Mouse (Mus musculus) hindbrain, embryonic 15.5 days (tissue): ENCODE data around the gene Gbp8. TPM values are rescaled to one million over a fixed set of nuclear protein-coding genes. Genes with fewer than 3 reads are reported as not detected.
"Not testable (repeated sequence)": the region's sequence is repeated elsewhere in the genome, so short reads cannot be mapped to it uniquely, and the experiment has no call there.

Experiments used
- ATAC-seq: fragments of 200-750 bp; cut with Nextera tagmentation; 2 replicates; pipeline ENCODE4 v1.8.0; 2017; ENCODE audit warnings: low read depth, moderate number of reproducible peaks, moderate TSS enrichment; ENCODE audit not compliant: low FRiP score
- H3K27ac ChIP-seq: fragments of 300-500 bp; sonication (generic); replicated peaks from 2 replicates; pipeline ENCODE4 v1.5.1; 2015; ENCODE audit warnings: mild to moderate bottlenecking, inconsistent platforms
- H3K27me3 ChIP-seq: fragments of 300-500 bp; sonication (generic); 2 replicates; pipeline ENCODE4 v1.6.1; 2015; ENCODE audit warnings: control low read depth, inconsistent platforms
- H3K36me3 ChIP-seq: fragments of 300-500 bp; sonication (generic); 2 replicates; pipeline ENCODE4 v1.6.1; 2015; ENCODE audit warnings: control low read depth, inconsistent platforms
- H3K4me1 ChIP-seq: fragments of 300-500 bp; sonication (generic); replicated peaks from 2 replicates; pipeline ENCODE4 v1.6.1; 2015; ENCODE audit warnings: control low read depth, inconsistent platforms
- H3K4me2 ChIP-seq: fragments of 300-500 bp; sonication (generic); 2 replicates; pipeline ENCODE4 v1.6.1; 2015; ENCODE audit warnings: moderate library complexity, mild to moderate bottlenecking, inconsistent platforms
- H3K4me3 ChIP-seq: fragments of 300-500 bp; sonication (generic); 2 replicates; pipeline ENCODE4 v1.5.1; 2015; ENCODE audit warnings: mild to moderate bottlenecking, inconsistent platforms
- H3K9ac ChIP-seq: fragments of 300-500 bp; sonication (generic); 2 replicates; pipeline ENCODE4 v1.6.1; 2015; ENCODE audit warnings: inconsistent platforms
- H3K9me3 ChIP-seq: fragments of 300-500 bp; sonication (generic); 2 replicates; pipeline ENCODE4 v1.6.1; 2016; ENCODE audit warnings: control low read depth, inconsistent platforms
- WGBS: fragments of 180-500 bp; shearing (Covaris S2); methylation state at CpG from one replicate; pipeline ENCODE4 v1.1.7; 2015; 5-methylcytosine and 5-hydroxymethylcytosine counted together
- polyA plus RNA-seq: library from polyadenylated mRNA; unstranded; fragments of >200 nt; fragmentation: Nextera tagmentation; extraction: Ambion mirVana; gene quantifications from 2 replicates; pipeline ENCODE4 v1.2.1, GENCODE M21; 2015

Gene Gbp8
- 0.69 and 1.3 TPM in 2 replicates for polyA plus RNA-seq

DNA sequence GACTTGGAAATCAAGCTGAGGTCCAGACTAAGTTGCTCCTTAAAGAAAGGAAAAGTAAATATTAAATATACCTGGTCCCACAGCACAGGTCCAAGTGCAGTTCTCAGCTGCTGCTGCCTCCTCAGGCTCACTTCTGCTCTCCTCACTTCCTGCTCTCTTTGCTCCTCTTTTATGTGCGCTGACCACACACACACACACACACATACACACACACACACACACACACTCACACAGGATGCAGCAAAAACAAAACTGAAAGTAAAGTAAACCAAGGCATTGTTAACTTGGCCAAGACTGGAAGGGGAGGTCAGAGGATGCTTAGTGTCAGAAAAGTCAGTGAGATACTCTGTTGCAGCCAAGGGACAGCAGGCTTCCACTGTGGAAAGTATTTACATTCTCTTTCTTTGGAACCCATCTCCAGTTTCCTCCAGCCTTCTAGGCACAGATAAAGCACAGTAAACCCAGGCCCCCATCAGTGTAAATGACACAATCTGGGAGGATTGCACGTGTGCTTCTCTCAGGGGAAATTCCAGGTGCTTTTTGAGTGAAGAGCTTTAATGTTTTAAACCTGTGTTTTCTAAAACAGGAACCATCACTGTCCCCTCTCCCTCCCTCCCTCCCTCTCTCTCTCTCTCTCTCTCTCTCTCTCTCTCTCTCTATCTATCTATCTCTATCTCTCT, at the start of gene Gbp8, which contains the start of the genes Gbp9 and Gbp4:
Gene Gbp8, minus strand, starts transcription at position 132 of the 680 bp plus-strand sequence.
Gene Gbp9, minus strand, starts transcription at position 131 of the 680 bp plus-strand sequence.
Gene Gbp4, minus strand, starts transcription at position 178 of the 680 bp plus-strand sequence.
- H3K4me1 ChIP-seq, H3K4me2 ChIP-seq, H3K27ac ChIP-seq, H3K9me3 ChIP-seq, H3K4me3 ChIP-seq, ATAC-seq, H3K9ac ChIP-seq, H3K36me3 ChIP-seq, H3K27me3 ChIP-seq: not testable (repeated sequence)
- 21% methylated on average over 2 of the region's 2 CpGs for WGBS

DNA sequence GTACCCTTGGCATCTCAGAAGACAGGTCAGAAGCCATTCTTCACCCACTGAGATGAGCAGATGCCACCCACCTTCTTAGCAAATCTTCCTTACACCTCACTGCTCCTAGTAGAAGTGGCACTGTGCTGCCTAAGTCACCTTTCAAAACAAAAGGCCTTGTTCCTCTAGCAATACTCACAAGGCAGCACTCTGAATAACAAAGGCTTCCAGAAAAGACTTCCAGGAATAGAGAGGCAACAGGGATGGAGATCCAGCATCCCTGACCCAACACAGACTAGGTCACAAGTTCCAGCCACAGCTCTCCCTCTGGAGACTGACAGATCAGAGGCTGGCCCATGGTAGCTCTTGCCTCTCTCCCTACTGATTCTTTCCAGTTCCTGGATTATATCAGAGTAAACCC, 42.1 kb upstream of the Gbp8 start:
- H3K4me2 ChIP-seq: no peak overlapping the region
- H3K9me3 ChIP-seq: no peaks in the 10 kb centered on the region
- H3K4me3 ChIP-seq: no peak overlapping the region
- H3K36me3 ChIP-seq: no peaks in the 10 kb centered on the region
- H3K27me3 ChIP-seq: no peaks in the 10 kb centered on the region
- no peak overlapping the region for H3K9ac ChIP-seq
- H3K27ac ChIP-seq: no peak overlapping the region
- no peaks in the 10 kb centered on the region for H3K4me1 ChIP-seq
- ATAC-seq: no peak

DNA sequence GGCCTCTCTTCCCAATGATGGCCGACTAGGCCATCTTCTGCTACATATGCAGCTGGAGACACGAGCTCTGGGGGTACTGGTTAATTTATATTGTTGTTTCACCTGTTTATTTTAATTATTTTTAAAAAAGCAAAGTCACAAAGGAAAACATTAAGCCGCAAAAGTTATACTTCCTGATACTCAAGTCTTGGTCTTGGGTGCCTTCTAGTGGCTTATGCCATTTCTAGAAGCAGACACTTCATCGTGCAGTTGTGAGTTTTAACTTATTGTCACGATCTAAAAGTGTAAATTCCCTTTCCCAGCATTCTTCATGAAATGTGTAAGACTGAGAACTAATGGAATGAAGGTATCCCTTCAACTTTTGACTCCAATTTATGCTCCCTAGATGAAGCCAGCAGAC, 17.2 kb upstream of the Gbp8 start:
- H3K27ac ChIP-seq: no peak overlapping the region
- no peaks in the 10 kb centered on the region for H3K4me1 ChIP-seq
- no peak overlapping the region for H3K4me2 ChIP-seq
- no peak for ATAC-seq
- no peaks in the 10 kb centered on the region for H3K36me3 ChIP-seq
- H3K4me3 ChIP-seq: no peak overlapping the region
- 82% methylated on average over 5 of the region's 5 CpGs for WGBS
- H3K9ac ChIP-seq: no peak overlapping the region
- H3K27me3 ChIP-seq: no peaks in the 10 kb centered on the region
- no peaks in the 10 kb centered on the region for H3K9me3 ChIP-seq

GRCm38 (mm10) chr5:105154049-105154448, 14.7 kb upstream of the Gbp8 start:
- H3K36me3 ChIP-seq: no peaks in the 10 kb centered on the region
- H3K4me3 ChIP-seq: no peak overlapping the region
- no peaks in the 10 kb centered on the region for H3K27me3 ChIP-seq
- H3K4me1 ChIP-seq: no peaks in the 10 kb centered on the region
- no peak overlapping the region for H3K4me2 ChIP-seq
- ATAC-seq: no peak
- H3K9ac ChIP-seq: no peak overlapping the region
- no peak overlapping the region for H3K27ac ChIP-seq
- H3K9me3 ChIP-seq: no peaks in the 10 kb centered on the region

DNA sequence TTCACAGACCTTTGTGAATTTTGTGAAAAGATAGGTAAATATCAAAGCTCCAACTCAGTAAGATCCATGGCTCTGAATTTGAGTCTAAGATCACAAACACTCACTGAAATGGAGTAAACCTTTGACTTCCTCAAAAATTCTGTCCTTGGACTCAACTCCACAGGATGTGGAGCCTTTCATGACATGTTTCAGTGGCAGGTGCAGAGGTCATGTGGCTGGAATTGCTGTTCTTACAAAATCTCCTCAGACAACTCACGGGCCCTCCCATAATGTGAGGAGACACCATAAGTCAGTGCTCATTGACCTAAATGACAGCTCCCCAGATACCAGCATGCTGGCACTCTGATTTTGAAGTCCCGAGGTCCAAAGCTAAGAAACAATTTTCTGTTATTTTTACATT, 8.7 kb upstream of the Gbp8 start:
- not testable (repeated sequence) for H3K4me3 ChIP-seq, H3K9ac ChIP-seq, H3K27ac ChIP-seq, ATAC-seq, H3K27me3 ChIP-seq, H3K4me1 ChIP-seq, H3K4me2 ChIP-seq, H3K36me3 ChIP-seq, H3K9me3 ChIP-seq
- 69% methylated on average over 2 of the region's 2 CpGs for WGBS

- Histone ChIP-seq H3K27me3 (no peaks in the 10 kb centered on the region), H3K9ac (no peak overlapping the region), H3K4me3 (no peak overlapping the region), H3K27ac (no peak overlapping the region), H3K36me3 (no peaks in the 10 kb centered on the region), H3K9me3 (no peaks in the 10 kb centered on the region), H3K4me1 (no peaks in the 10 kb centered on the region), H3K4me2 (no peak overlapping the region)
- no peak for ATAC-seq
These were observed 7.1 kb upstream of the Gbp8 start for GRCm38 (mm10) chr5:105146447-105146846.

- not testable (repeated sequence) for H3K27me3 ChIP-seq, H3K4me3 ChIP-seq, H3K4me1 ChIP-seq, H3K4me2 ChIP-seq, H3K9ac ChIP-seq, ATAC-seq, H3K9me3 ChIP-seq, H3K27ac ChIP-seq, H3K36me3 ChIP-seq
- WGBS: 51% methylated on average over 3 of the region's 3 CpGs
These were observed 6.4 kb upstream of the Gbp8 start for GRCm38 (mm10) chr5:105145731-105146130.

DNA sequence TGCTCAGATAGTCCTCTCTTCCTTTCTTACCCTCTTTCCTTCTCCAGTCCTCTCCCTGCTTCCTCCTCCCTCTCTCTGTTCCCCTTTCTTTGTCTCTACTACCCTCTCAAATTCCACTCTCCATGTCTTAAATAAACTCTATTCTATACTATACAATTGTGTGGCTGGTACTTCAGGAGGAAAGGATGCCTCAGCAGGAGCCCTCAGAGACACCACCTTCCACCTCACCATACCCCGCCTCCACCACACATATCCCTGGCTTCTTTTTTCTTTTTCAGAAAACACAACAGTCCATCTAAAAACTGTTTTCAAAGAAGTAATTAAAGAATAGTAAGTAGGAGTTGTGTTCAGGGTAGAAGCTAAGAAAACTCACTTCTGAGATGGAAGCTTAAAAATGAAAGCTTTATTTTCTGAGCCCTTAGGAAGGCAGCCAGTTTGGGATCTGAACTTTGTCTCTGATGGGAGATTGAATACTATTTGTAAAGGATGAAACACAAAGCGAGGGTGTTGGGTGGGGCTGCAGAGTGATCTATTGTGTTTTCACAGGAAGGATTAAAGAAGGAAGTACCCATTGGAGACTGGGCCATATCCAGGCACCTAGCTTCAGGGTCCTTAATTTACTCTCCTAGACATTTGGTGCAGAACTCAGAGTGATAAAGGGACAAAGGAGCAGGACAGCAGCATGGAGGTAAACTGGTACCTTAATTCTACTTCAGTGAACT, 910 bp upstream of the Gbp8 start:
- H3K27me3 ChIP-seq, ATAC-seq, H3K4me3 ChIP-seq, H3K4me2 ChIP-seq, H3K27ac ChIP-seq, H3K9me3 ChIP-seq, H3K9ac ChIP-seq, H3K4me1 ChIP-seq, H3K36me3 ChIP-seq: not testable (repeated sequence)
- WGBS: 48% methylated on average over 2 of the region's 2 CpGs

GRCm38 (mm10) chr5:105138906-105139305, 434 bp downstream of the Gbp8 start:
- no peaks in the 10 kb centered on the region for H3K27me3 ChIP-seq
- no peak overlapping the region for H3K4me3 ChIP-seq
- H3K9me3 ChIP-seq: no peaks in the 10 kb centered on the region
- H3K9ac ChIP-seq: no peak overlapping the region
- H3K4me1 ChIP-seq: no peaks in the 10 kb centered on the region
- no peak for ATAC-seq
- no peaks in the 10 kb centered on the region for H3K36me3 ChIP-seq
- H3K27ac ChIP-seq: no peak overlapping the region
- no peak overlapping the region for H3K4me2 ChIP-seq
- 82% methylated on average over 1 of the region's 1 CpGs for WGBS

- not testable (repeated sequence) for H3K36me3 ChIP-seq, H3K4me2 ChIP-seq, H3K27me3 ChIP-seq, ATAC-seq, H3K9me3 ChIP-seq, H3K27ac ChIP-seq, H3K4me3 ChIP-seq, H3K9ac ChIP-seq, H3K4me1 ChIP-seq
- WGBS: 61% methylated on average over 3 of the region's 3 CpGs
These were observed 2.5 kb downstream of the Gbp8 start for GRCm38 (mm10) chr5:105136706-105137304.

DNA sequence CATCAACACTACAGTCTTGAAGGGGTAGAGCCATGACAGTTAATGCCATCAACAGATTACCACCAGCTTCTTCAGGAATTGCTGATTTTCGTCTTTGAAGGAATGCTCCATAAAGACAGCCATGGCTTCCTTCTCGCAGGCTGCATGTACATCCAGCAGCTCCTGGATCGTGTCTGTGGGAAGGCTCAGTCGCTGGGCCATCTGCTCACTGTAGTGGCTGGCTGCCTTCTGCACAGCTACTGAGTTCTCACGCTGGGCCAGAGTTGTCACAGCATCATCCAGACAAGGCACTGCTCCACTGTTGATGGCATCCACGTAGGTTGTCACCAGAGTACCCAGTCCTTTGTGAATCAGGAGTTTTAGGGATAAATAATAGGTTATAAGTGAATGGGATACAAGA, 17.6 kb downstream of the Gbp8 start:
- H3K36me3 ChIP-seq, H3K4me1 ChIP-seq, H3K9ac ChIP-seq, H3K4me3 ChIP-seq, ATAC-seq, H3K27me3 ChIP-seq, H3K27ac ChIP-seq, H3K4me2 ChIP-seq, H3K9me3 ChIP-seq: not testable (repeated sequence)
- WGBS: 79% methylated on average over 6 of the region's 6 CpGs

GRCm38 (mm10) chr5:105115740-105116139, 23.6 kb downstream of the Gbp8 start:
- H3K9me3 ChIP-seq: no peaks in the 10 kb centered on the region
- H3K4me2 ChIP-seq: no peak overlapping the region
- WGBS: 91% methylated on average over 2 of the region's 2 CpGs
- H3K27me3 ChIP-seq: no peaks in the 10 kb centered on the region
- H3K27ac ChIP-seq: no peak overlapping the region
- H3K4me3 ChIP-seq: no peak overlapping the region
- H3K36me3 ChIP-seq: no peaks in the 10 kb centered on the region
- ATAC-seq: no peak
- H3K4me1 ChIP-seq: no peaks in the 10 kb centered on the region
- H3K9ac ChIP-seq: no peak overlapping the region
